Mouse (Mus musculus) testis, adult 2 months (tissue): ENCODE results near the gene Mapk13. TPM values are rescaled to one million over a fixed set of nuclear protein-coding genes. Genes with fewer than 3 reads are reported as not detected.

Source experiments
- H3K27ac ChIP-seq: fragments of 200-500 bp; 2 replicates; pipeline ENCODE4 v1.5.1; 2012; ENCODE audit warnings: low read depth, low read length; ENCODE audit not compliant: control insufficient read depth, insufficient read depth
- H3K27me3 ChIP-seq: fragments of 200-500 bp; 2 replicates; pipeline ENCODE4 v1.6.1; 2012; ENCODE audit warnings: mild to moderate bottlenecking, low read length, moderate library complexity; ENCODE audit not compliant: control insufficient read depth, insufficient read depth
- H3K36me3 ChIP-seq: fragments of 200-500 bp; 2 replicates; pipeline ENCODE4 v1.6.1; 2012; ENCODE audit warnings: mild to moderate bottlenecking, low read length; ENCODE audit not compliant: control insufficient read depth, insufficient read depth
- H3K4me1 ChIP-seq: fragments of 200-500 bp; 2 replicates; pipeline ENCODE4 v1.6.1; 2012; ENCODE audit warnings: low read length; ENCODE audit not compliant: control insufficient read depth, insufficient read depth
- H3K4me3 ChIP-seq: fragments of 200-500 bp; 2 replicates; pipeline ENCODE4 v1.5.1; 2012; ENCODE audit warnings: low read depth, mild to moderate bottlenecking, low read length, moderate library complexity, mixed read lengths; ENCODE audit not compliant: control insufficient read depth
- CTCF ChIP-seq: fragments of 200-500 bp; IDR thresholded peaks from 2 replicates; pipeline ENCODE4 v1.5.1; 2012; ENCODE audit warnings: low read depth, mild to moderate bottlenecking, inconsistent platforms, low read length, moderate library complexity; ENCODE audit not compliant: control insufficient read depth, insufficient read depth, insufficient replicate concordance
- POLR2A ChIP-seq: fragments of 200-500 bp; IDR thresholded peaks from 2 replicates; pipeline ENCODE4 v1.6.1; 2012; ENCODE audit warnings: low read depth, mild to moderate bottlenecking, inconsistent platforms, low read length, moderate library complexity; ENCODE audit not compliant: control insufficient read depth
- polyA plus RNA-seq: library from polyadenylated mRNA; depleted of rRNA; stranded (reverse); fragments of >200 nt; gene quantifications from 2 replicates; pipeline ENCODE4 v1.2.3, GENCODE M21; 2012; rRNA removed

Gene Mapk13
- polyA plus RNA-seq, 1 experiment, result 2.1 TPM

- Histone ChIP-seq H3K4me3 (no peak overlapping the region), H3K27ac (no peak overlapping the region), H3K36me3 (peaks cover 4% of the 10 kb centered on the region), H3K4me1 (no peaks in the 10 kb centered on the region; the same call in 1 of the 2 replicates), H3K27me3 (no peaks in the 10 kb centered on the region)
- TF ChIP-seq CTCF, result no peak
- no peak for TF ChIP-seq POLR2A
Observed at GRCm38 (mm10) chr17:28825359-28826041, 56.4 kb downstream of the Mapk13 start.

GRCm38 (mm10) chr17:28827665-28828231, 58.7 kb downstream of the Mapk13 start:
- H3K27ac ChIP-seq, result no peak overlapping the region
- H3K36me3 ChIP-seq, result peaks cover 4% of the 10 kb centered on the region
- no peaks in the 10 kb centered on the region for H3K27me3 ChIP-seq
- no peak overlapping the region for H3K4me3 ChIP-seq
- H3K4me1 ChIP-seq, result no peaks in the 10 kb centered on the region; the same call in 1 of the 2 replicates
- TF ChIP-seq POLR2A, result no peak
- no peak for TF ChIP-seq CTCF

GRCm38 (mm10) chr17:28829120-28829519, 60.0 kb downstream of the Mapk13 start:
- Histone ChIP-seq H3K27me3 (no peaks in the 10 kb centered on the region), H3K27ac (no peak overlapping the region), H3K36me3 (peaks cover 4% of the 10 kb centered on the region), H3K4me3 (no peak overlapping the region), H3K4me1 (no peaks in the 10 kb centered on the region; the same call in 1 of the 2 replicates)
- TF ChIP-seq CTCF, result no peak
- no peak for TF ChIP-seq POLR2A

Other genes starting within 250 kb of the Mapk13 start
- gene Armc12, start 238.5 kb upstream of the Mapk13 start, polyA plus RNA-seq, result 513 and 515 TPM in 2 replicates
- not detected in 2 replicates for gene Clpsl2, start 219.9 kb upstream of the Mapk13 start, polyA plus RNA-seq
- 2.5 and 4.1 TPM in 2 replicates for gene Clps, start 208.5 kb upstream of the Mapk13 start, polyA plus RNA-seq
- gene Lhfpl5, start 193.7 kb upstream of the Mapk13 start, polyA plus RNA-seq, result 0.10 TPM in 1 of 2 replicates, not detected in the other
- gene Srpk1, start 146.6 kb upstream of the Mapk13 start, polyA plus RNA-seq, result 167 and 171 TPM in 2 replicates
- 170 and 188 TPM in 2 replicates for gene Slc26a8, start 79.1 kb upstream of the Mapk13 start, polyA plus RNA-seq
- gene Mapk14, start 78.0 kb upstream of the Mapk13 start, polyA plus RNA-seq, result 10.9 and 14.2 TPM in 2 replicates
- gene AC170998.1, start 43.2 kb upstream of the Mapk13 start, polyA plus RNA-seq, result not detected in 2 replicates
- 134 and 137 TPM in 2 replicates for gene Brpf3, start 31.8 kb downstream of the Mapk13 start, polyA plus RNA-seq
- gene Pnpla1, start 89.1 kb downstream of the Mapk13 start, polyA plus RNA-seq, result 0.76 and 0.79 TPM in 2 replicates
- gene 4930539E08Rik, start 146.0 kb downstream of the Mapk13 start, polyA plus RNA-seq, result 4.7 and 4.9 TPM in 2 replicates
- 189 and 199 TPM in 2 replicates for gene Pxt1, start 174.5 kb downstream of the Mapk13 start, polyA plus RNA-seq
- gene Kctd20, start 182.7 kb downstream of the Mapk13 start, polyA plus RNA-seq, result 34.2 and 34.6 TPM in 2 replicates
- 33.9 and 43.7 TPM in 2 replicates for gene Stk38, start 238.7 kb downstream of the Mapk13 start, polyA plus RNA-seq